Mouse (Mus musculus): ENCODE measurements around the gene Pabpc1l. TPM values are rescaled to one million over a fixed set of nuclear protein-coding genes. Genes with fewer than 3 reads are reported as not detected.

Gene Pabpc1l
- polyA plus RNA-seq (2012; rRNA removed), result 10.6 and 10.7 TPM in 2 replicates

- Histone ChIP-seq H3K27me3 (ENCODE audit: control insufficient read depth, insufficient read depth, low read length) (no peaks in the 10 kb centered on the region), H3K4me3 (ENCODE audit: control insufficient read depth, low read depth, low read length) (no peak within 1 kb of the TSS), H3K36me3 (ENCODE audit: control insufficient read depth, insufficient read depth, low read length) (no peaks in the 10 kb centered on the region), H3K4me1 (ENCODE audit: control insufficient read depth, insufficient read depth, low read length) (no peaks in the 10 kb centered on the region), H3K27ac (ENCODE audit: control insufficient read depth, insufficient read depth, low read depth, low read length) (no peak within 1 kb of the TSS)
- TF ChIP-seq POLR2A (IDR thresholded peaks at IDR 0.05; ENCODE audit: control insufficient read depth, low read depth, low read length), result no peak
- TF ChIP-seq CTCF (IDR thresholded peaks at IDR 0.05; ENCODE audit: control insufficient read depth, insufficient read depth, insufficient replicate concordance, low read depth, low read length), result no peak
These were observed at the start of gene Pabpc1l for GRCm38 (mm10) chr2:164025150-164025549. Gene Pabpc1l (plus strand): TSS chr2:164025450.

- TF ChIP-seq POLR2A (IDR thresholded peaks at IDR 0.05; ENCODE audit: control insufficient read depth, low read depth, low read length) (no peak), CTCF (IDR thresholded peaks at IDR 0.05; ENCODE audit: control insufficient read depth, insufficient read depth, insufficient replicate concordance, low read depth, low read length) (no peak)
- Histone ChIP-seq H3K4me3 (ENCODE audit: control insufficient read depth, low read depth, low read length) (no peak overlapping the region), H3K27ac (ENCODE audit: control insufficient read depth, insufficient read depth, low read depth, low read length) (no peak overlapping the region), H3K4me1 (ENCODE audit: control insufficient read depth, insufficient read depth, low read length) (no peaks in the 10 kb centered on the region), H3K27me3 (ENCODE audit: control insufficient read depth, insufficient read depth, low read length) (no peaks in the 10 kb centered on the region), H3K36me3 (ENCODE audit: control insufficient read depth, insufficient read depth, low read length) (no peaks in the 10 kb centered on the region)
These were observed 48.8 kb upstream of the Pabpc1l start for GRCm38 (mm10) chr2:163976448-163976847.

- no peaks in the 10 kb centered on the region for H3K4me1 ChIP-seq (ENCODE audit: control insufficient read depth, insufficient read depth, low read length)
- no peaks in the 10 kb centered on the region for H3K27me3 ChIP-seq (ENCODE audit: control insufficient read depth, insufficient read depth, low read length)
- no peak for TF ChIP-seq POLR2A (IDR thresholded peaks at IDR 0.05; ENCODE audit: control insufficient read depth, low read depth, low read length)
- no peak for TF ChIP-seq CTCF (IDR thresholded peaks at IDR 0.05; ENCODE audit: control insufficient read depth, insufficient read depth, insufficient replicate concordance, low read depth, low read length)
- no peak overlapping the region for H3K27ac ChIP-seq (ENCODE audit: control insufficient read depth, insufficient read depth, low read depth, low read length)
- H3K4me3 ChIP-seq (ENCODE audit: control insufficient read depth, low read depth, low read length), result no peak overlapping the region
- no peaks in the 10 kb centered on the region for H3K36me3 ChIP-seq (ENCODE audit: control insufficient read depth, insufficient read depth, low read length)
These were observed 38.0 kb upstream of the Pabpc1l start for GRCm38 (mm10) chr2:163987233-163987632.

- Histone ChIP-seq H3K36me3 (ENCODE audit: control insufficient read depth, insufficient read depth, low read length) (no peaks in the 10 kb centered on the region), H3K27ac (ENCODE audit: control insufficient read depth, insufficient read depth, low read depth, low read length) (no peak overlapping the region; the same call in 1 of the 2 replicates), H3K4me1 (ENCODE audit: control insufficient read depth, insufficient read depth, low read length) (peaks cover 10% of the 10 kb centered on the region), H3K27me3 (ENCODE audit: control insufficient read depth, insufficient read depth, low read length) (no peaks in the 10 kb centered on the region), H3K4me3 (ENCODE audit: control insufficient read depth, low read depth, low read length) (no peak overlapping the region)
- TF ChIP-seq CTCF (IDR thresholded peaks at IDR 0.05; ENCODE audit: control insufficient read depth, insufficient read depth, insufficient replicate concordance, low read depth, low read length) (no peak), POLR2A (IDR thresholded peaks at IDR 0.05; ENCODE audit: control insufficient read depth, low read depth, low read length) (no peak)
These were observed 32.4 kb upstream of the Pabpc1l start for GRCm38 (mm10) chr2:163992871-163993270.

- Histone ChIP-seq H3K27ac (ENCODE audit: control insufficient read depth, insufficient read depth, low read depth, low read length) (peak within 1 kb of the TSS; percentile 94), H3K4me1 (ENCODE audit: control insufficient read depth, insufficient read depth, low read length) (peaks cover 10% of the 10 kb centered on the region), H3K27me3 (ENCODE audit: control insufficient read depth, insufficient read depth, low read length) (no peaks in the 10 kb centered on the region), H3K4me3 (ENCODE audit: control insufficient read depth, low read depth, low read length) (peak within 1 kb of the TSS; percentile 95), H3K36me3 (ENCODE audit: control insufficient read depth, insufficient read depth, low read length) (no peaks in the 10 kb centered on the region)
- no peak for TF ChIP-seq POLR2A (IDR thresholded peaks at IDR 0.05; ENCODE audit: control insufficient read depth, low read depth, low read length)
- TF ChIP-seq CTCF (IDR thresholded peaks at IDR 0.05; ENCODE audit: control insufficient read depth, insufficient read depth, insufficient replicate concordance, low read depth, low read length), result no peak
These were observed 30.6 kb upstream of the Pabpc1l start, which contains the start of gene Ywhab for GRCm38 (mm10) chr2:163994654-163994976. Gene Ywhab (plus strand): TSS chr2:163994960.

- Histone ChIP-seq H3K4me3 (ENCODE audit: control insufficient read depth, low read depth, low read length) (peak overlapping the region; percentile 95), H3K4me1 (ENCODE audit: control insufficient read depth, insufficient read depth, low read length) (peaks cover 10% of the 10 kb centered on the region), H3K27me3 (ENCODE audit: control insufficient read depth, insufficient read depth, low read length) (no peaks in the 10 kb centered on the region), H3K36me3 (ENCODE audit: control insufficient read depth, insufficient read depth, low read length) (no peaks in the 10 kb centered on the region), H3K27ac (ENCODE audit: control insufficient read depth, insufficient read depth, low read depth, low read length) (peak overlapping the region; percentile 94)
- TF ChIP-seq POLR2A (IDR thresholded peaks at IDR 0.05; ENCODE audit: control insufficient read depth, low read depth, low read length) (peak; percentile 82), CTCF (IDR thresholded peaks at IDR 0.05; ENCODE audit: control insufficient read depth, insufficient read depth, insufficient replicate concordance, low read depth, low read length) (no peak)
These were observed 30.0 kb upstream of the Pabpc1l start for GRCm38 (mm10) chr2:163994977-163995862.

GRCm38 (mm10) chr2:163996275-163996674, 29.0 kb upstream of the Pabpc1l start:
- no peaks in the 10 kb centered on the region for H3K27me3 ChIP-seq (ENCODE audit: control insufficient read depth, insufficient read depth, low read length)
- no peaks in the 10 kb centered on the region for H3K36me3 ChIP-seq (ENCODE audit: control insufficient read depth, insufficient read depth, low read length)
- no peak overlapping the region; the same call in 1 of the 2 replicates for H3K27ac ChIP-seq (ENCODE audit: control insufficient read depth, insufficient read depth, low read depth, low read length)
- TF ChIP-seq POLR2A (IDR thresholded peaks at IDR 0.05; ENCODE audit: control insufficient read depth, low read depth, low read length) (no peak), CTCF (IDR thresholded peaks at IDR 0.05; ENCODE audit: control insufficient read depth, insufficient read depth, insufficient replicate concordance, low read depth, low read length) (no peak)
- peaks cover 10% of the 10 kb centered on the region for H3K4me1 ChIP-seq (ENCODE audit: control insufficient read depth, insufficient read depth, low read length)
- H3K4me3 ChIP-seq (ENCODE audit: control insufficient read depth, low read depth, low read length), result peak overlapping the region; percentile 95; the same call in 1 of the 2 replicates

Data from testis, adult 2 months (tissue).